Mouse (Mus musculus): ENCODE results near the gene Ift52. TPM values are rescaled to one million over a fixed set of nuclear protein-coding genes. Genes with fewer than 3 reads are reported as not detected.

The Ift52 gene
- polyA plus RNA-seq, 1 experiment from 2014 or later = 38.4 TPM

DNA sequence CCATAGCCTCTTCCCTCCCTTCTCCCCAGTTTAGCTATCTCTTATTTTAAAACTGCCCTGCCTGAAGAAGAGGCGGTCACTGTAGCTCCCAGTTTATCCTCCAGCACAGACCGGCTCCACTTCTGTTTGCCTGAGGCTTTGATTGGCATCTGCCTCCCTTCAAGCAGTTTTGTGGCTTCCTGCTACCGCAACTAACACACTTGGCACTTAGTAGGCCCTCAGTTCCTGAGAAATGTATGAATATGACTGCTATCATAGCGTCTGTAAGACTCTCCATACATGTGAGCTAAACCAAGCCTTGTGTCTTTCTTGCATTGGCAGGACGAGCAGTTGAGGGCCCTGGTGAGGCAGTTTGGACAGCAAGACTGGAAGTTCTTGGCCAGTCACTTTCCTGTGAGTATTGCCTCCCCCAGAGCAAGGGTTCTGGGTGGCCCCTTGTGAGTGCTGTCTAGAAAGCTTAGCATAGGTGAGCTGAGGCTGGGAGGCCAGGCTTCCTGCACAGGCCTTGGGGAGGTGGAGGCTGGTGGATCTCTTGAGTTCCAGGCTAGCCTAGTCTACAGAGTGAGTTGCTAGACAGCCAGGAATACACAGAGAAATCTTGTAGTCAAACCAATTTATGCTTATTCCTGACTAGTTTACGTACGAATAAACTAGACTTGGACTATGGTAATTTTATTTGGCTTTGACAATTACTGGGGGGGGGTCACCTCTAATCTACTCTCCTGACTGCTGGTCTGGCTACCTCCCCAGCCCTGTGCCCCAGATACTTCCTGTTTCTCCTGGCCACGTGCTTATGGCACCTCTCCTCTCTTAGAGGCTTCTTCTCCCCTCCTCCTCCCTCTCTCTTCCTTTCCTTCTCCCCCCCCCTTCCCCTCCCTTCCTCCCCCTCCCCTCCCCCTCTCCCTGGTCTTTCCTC lies 44.3 kb downstream of the Ift52 start:
- H3K4me1 ChIP-seq = no peaks in the 10 kb centered on the region

DNA sequence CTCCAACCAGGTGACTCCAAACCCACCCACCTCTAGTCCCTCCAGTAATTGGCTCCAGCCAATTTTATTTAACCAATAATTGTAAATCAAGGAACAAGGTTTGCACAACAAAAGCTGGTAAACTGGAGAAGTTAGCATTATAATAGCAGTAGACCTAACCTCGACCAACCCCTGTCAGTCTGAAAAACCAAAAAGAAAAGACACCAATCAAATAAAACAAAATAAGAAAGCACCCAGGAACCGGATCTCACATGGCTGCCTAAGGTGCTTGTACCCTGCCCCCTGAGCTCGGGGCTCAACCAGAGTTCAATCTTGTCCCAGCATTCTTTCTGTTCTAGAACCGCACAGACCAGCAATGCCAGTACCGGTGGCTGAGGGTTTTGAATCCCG lies 45.0 kb downstream of the Ift52 start:
- H3K4me3 ChIP-seq = no peak overlapping the region
- 62% methylated on average over 6 of the region's 6 CpGs for WGBS
- no peak overlapping the region for H3K4me2 ChIP-seq (replicated peaks)
- H3K27me3 ChIP-seq = no peaks in the 10 kb centered on the region
- H3K27ac ChIP-seq (replicated peaks) = no peak overlapping the region
- H3K4me1 ChIP-seq = no peaks in the 10 kb centered on the region
- H3K9ac ChIP-seq (replicated peaks) = no peak overlapping the region
- ATAC-seq (replicated peaks) = no peak
- H3K9me3 ChIP-seq = no peaks in the 10 kb centered on the region
- no peaks in the 10 kb centered on the region for H3K36me3 ChIP-seq

More for the DNA sequence above, 44.3 kb downstream of the Ift52 start:
- no peak overlapping the region for H3K27ac ChIP-seq (replicated peaks)
- H3K4me3 ChIP-seq = no peak overlapping the region
- no peaks in the 10 kb centered on the region for H3K27me3 ChIP-seq
- 88% methylated on average over 8 of the region's 8 CpGs for WGBS
- H3K4me2 ChIP-seq (replicated peaks) = no peak overlapping the region
- H3K36me3 ChIP-seq = no peaks in the 10 kb centered on the region
- H3K9me3 ChIP-seq = no peaks in the 10 kb centered on the region
- no peak for ATAC-seq (replicated peaks)
- no peak overlapping the region for H3K9ac ChIP-seq (replicated peaks)

DNA sequence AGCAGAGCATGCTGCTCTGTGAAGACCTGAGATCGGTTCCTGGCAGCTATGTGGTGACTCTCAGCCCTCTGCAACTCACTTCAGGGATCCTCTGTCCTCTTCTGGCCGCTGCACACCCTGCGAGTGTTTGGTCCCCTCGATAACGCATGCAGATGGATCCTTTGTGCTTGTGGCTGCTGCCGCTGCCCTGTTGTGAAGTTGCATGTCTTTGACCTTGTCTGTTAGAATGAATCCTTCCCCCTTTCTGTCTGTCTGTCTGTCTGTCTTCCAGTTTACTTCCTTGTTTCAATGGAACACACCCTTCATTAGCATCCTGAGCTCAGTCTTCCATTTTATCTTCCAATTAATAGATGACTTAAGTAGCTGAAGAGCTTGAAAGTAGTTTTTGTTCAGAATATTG lies 49.2 kb downstream of the Ift52 start:
- Histone ChIP-seq H3K9me3 (no peaks in the 10 kb centered on the region), H3K36me3 (no peaks in the 10 kb centered on the region), H3K4me3 (no peak overlapping the region), H3K4me1 (no peaks in the 10 kb centered on the region), H3K27me3 (no peaks in the 10 kb centered on the region), H3K4me2 (replicated peaks) (no peak overlapping the region), H3K9ac (replicated peaks) (no peak overlapping the region), H3K27ac (replicated peaks) (no peak overlapping the region)
- no peak for ATAC-seq (replicated peaks)
- 91% methylated on average over 6 of the region's 6 CpGs for WGBS

DNA sequence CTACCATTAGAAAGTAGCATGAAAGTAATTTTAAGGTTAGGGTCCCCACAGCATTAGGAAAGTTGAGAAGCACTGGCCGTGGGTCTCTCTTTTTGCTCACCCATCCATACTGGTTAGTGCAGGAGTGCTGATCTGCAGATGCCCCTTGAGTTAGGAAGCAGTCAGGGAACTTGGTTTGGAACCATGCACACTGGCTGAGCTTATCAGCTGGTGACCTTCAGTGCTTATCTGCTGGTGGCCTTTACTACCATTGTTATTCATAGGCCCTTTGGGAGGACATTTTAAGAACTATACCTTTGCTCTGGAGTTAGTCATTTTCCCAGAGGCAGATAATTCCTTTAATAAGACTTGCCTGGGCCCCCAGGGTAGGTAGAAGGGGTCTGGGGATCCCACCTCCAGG lies 50.1 kb downstream of the Ift52 start:
- H3K4me2 ChIP-seq (replicated peaks) = no peak overlapping the region
- WGBS = 93% methylated on average over 1 of the region's 1 CpGs
- no peak overlapping the region for H3K9ac ChIP-seq (replicated peaks)
- no peaks in the 10 kb centered on the region for H3K4me1 ChIP-seq
- H3K9me3 ChIP-seq = no peaks in the 10 kb centered on the region
- no peak overlapping the region for H3K27ac ChIP-seq (replicated peaks)
- no peaks in the 10 kb centered on the region for H3K27me3 ChIP-seq
- no peaks in the 10 kb centered on the region for H3K36me3 ChIP-seq
- H3K4me3 ChIP-seq = no peak overlapping the region
- no peak for ATAC-seq (replicated peaks)

DNA sequence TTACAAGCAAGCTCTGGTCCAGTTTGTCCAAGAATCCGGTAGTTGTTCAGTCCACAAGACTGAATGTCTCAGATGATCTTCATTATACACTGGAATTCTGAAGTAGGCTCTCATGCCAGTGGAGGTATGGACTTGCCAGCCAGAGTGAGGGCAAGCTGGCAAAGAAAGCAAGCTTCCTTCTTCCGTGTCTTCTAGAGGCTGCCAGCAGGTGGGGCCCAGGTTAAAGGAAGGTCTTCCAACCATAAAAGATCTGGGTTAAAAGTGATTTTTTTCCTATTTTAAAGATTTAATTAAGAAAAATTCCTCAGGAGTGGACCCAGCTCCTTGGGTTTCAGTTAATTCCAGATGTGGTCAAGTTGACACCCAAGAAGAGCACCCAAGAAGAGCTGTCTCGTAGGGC lies 53.1 kb downstream of the Ift52 start:
- ATAC-seq (replicated peaks) = no peak
- no peaks in the 10 kb centered on the region for H3K4me1 ChIP-seq
- 79% methylated on average over 3 of the region's 3 CpGs for WGBS
- H3K27me3 ChIP-seq = no peaks in the 10 kb centered on the region
- no peak overlapping the region for H3K4me2 ChIP-seq (replicated peaks)
- H3K4me3 ChIP-seq = no peak overlapping the region
- H3K36me3 ChIP-seq = no peaks in the 10 kb centered on the region; the same call in 1 of the 2 replicates
- no peak overlapping the region for H3K27ac ChIP-seq (replicated peaks)
- H3K9ac ChIP-seq (replicated peaks) = no peak overlapping the region
- no peaks in the 10 kb centered on the region for H3K9me3 ChIP-seq

DNA sequence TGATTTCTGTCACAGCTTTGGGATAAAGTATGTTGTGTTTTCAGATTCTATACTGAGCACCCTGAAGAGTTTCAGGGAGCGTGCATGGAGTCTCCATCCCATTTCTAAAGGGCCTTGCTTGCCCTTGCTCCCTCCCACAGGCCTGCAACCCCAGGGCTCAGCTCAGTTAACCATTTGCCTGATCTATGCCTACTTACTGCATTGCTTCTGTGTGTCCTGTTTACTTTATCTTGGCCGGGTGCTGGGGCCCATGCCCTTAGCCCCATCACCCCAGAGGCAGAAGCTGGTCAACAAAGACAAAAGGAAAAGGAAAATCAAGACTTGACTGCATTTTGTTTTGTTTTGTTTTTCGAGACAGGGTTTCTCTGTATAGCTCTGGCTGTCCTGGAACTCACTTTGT lies 54.4 kb downstream of the Ift52 start:
- Histone ChIP-seq H3K27ac (replicated peaks) (no peak overlapping the region), H3K4me1 (no peaks in the 10 kb centered on the region), H3K27me3 (no peaks in the 10 kb centered on the region), H3K9me3 (no peaks in the 10 kb centered on the region), H3K4me2 (replicated peaks) (no peak overlapping the region), H3K9ac (replicated peaks) (no peak overlapping the region), H3K4me3 (no peak overlapping the region), H3K36me3 (no peaks in the 10 kb centered on the region; the same call in 1 of the 2 replicates)
- ATAC-seq (replicated peaks) = no peak
- 90% methylated on average over 3 of the region's 3 CpGs for WGBS

DNA sequence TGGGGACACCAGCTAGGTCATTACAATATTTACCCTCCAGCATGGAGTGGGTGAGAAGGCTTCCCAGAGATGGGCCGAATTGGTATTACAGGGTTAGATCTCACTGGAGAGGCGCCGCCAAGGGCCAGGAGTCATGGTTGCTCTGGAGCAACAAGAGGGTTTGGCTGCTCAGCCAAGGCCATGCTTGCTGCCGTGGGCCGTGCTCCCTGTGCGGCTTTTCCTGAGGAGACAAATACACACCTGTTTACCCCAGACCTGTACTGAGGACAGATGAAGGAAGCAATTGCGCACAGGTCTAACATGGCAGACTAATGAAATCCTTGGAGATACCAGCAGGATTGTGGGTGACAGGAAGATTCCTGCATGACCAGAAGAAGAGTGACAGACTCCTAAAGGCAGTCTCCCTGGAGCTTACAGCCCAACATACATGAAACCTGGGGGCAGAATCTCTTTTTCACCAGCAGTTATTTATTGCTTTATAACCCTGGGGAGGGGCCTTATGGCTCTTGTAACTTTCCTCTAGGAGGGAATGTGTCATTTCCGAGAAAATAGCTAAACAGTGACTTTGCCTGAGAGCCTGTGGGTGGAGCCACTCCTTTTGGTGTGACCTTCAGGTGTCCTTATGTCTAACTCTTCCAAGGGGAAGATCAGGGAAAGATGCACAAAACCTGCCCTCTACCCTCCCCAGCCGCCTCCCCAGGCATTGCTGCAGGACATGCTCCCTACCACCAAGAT lies 56.0 kb downstream of the Ift52 start:
- H3K27me3 ChIP-seq = no peaks in the 10 kb centered on the region
- H3K9me3 ChIP-seq = no peaks in the 10 kb centered on the region
- no peak overlapping the region for H3K4me2 ChIP-seq (replicated peaks)
- H3K9ac ChIP-seq (replicated peaks) = no peak overlapping the region
- no peak for ATAC-seq (replicated peaks)
- no peaks in the 10 kb centered on the region; the same call in 1 of the 2 replicates for H3K36me3 ChIP-seq
- WGBS = 94% methylated on average over 9 of the region's 9 CpGs
- H3K27ac ChIP-seq (replicated peaks) = no peak overlapping the region
- H3K4me1 ChIP-seq = no peaks in the 10 kb centered on the region
- H3K4me3 ChIP-seq = no peak overlapping the region

DNA sequence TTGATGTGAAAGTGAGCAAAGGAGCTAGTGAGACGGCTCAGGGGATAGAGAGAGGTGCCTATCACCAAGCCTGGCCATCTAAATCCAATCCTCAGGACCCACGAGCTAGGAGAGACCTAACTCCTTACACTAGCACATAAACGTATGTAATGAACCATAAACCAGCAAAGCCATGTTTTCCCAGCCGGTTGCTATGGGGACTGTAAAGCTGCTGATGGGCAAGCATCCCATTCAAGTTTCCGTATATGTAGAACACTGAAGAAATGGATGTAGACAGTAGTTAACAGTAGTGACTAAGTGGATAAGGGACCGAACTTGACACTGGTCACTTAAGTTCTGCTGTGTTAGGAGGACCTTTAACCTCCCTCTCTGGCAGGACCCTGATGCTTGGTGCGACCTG lies 56.9 kb downstream of the Ift52 start:
- Histone ChIP-seq H3K9me3 (no peaks in the 10 kb centered on the region), H3K4me3 (no peak overlapping the region), H3K27me3 (no peaks in the 10 kb centered on the region), H3K27ac (replicated peaks) (no peak overlapping the region), H3K36me3 (no peaks in the 10 kb centered on the region; the same call in 1 of the 2 replicates), H3K9ac (replicated peaks) (no peak overlapping the region), H3K4me1 (no peaks in the 10 kb centered on the region), H3K4me2 (replicated peaks) (no peak overlapping the region)
- no peak for ATAC-seq (replicated peaks)
- WGBS = 79% methylated on average over 7 of the region's 7 CpGs

DNA sequence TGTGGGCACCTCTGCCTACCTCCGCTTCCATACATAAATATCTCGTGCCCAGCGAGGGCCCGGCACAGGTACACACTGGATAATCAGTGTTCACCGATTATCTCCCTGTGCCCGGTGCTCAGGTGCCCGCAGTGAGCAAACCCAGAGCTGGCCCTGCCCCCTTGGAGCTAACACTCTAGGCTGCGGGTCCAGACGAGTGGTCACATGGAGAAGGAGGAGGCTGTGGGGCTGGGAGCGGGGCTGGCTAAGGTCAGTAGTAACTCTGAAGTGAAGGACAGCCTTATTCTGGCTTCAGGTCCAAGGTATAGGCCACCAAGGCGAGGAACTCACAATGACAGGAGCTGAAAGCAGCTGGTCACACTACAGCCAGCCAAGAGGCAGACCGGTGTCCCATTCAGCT lies 57.7 kb downstream of the Ift52 start:
- Histone ChIP-seq H3K27me3 (no peaks in the 10 kb centered on the region), H3K4me1 (no peaks in the 10 kb centered on the region), H3K36me3 (no peaks in the 10 kb centered on the region; the same call in 1 of the 2 replicates), H3K4me2 (replicated peaks) (no peak overlapping the region), H3K4me3 (no peak overlapping the region), H3K9me3 (no peaks in the 10 kb centered on the region), H3K9ac (replicated peaks) (no peak overlapping the region), H3K27ac (replicated peaks) (no peak overlapping the region)
- WGBS = 91% methylated on average over 12 of the region's 12 CpGs
- ATAC-seq (replicated peaks) = no peak

DNA sequence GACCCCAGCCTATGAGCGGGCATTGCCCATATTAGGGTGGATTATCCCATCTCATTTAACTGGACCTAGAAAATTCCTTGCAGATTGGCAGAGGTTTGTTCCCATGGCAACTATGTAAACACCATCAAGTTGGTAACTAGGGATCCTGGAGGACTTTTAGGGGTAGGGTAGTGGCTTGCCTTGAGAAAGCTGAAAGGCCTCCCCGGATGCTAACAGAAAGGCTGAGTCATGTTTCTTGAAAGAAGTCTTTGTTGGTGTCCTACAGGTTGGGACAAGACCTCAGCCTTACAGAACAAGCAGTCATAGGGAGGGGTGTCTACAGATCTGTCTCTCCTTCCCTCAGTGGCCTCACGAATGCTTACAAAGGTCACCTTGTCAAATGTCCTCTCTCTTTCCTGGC lies 58.1 kb downstream of the Ift52 start:
- Histone ChIP-seq H3K9ac (replicated peaks) (no peak overlapping the region), H3K27ac (replicated peaks) (no peak overlapping the region), H3K27me3 (no peaks in the 10 kb centered on the region), H3K9me3 (no peaks in the 10 kb centered on the region), H3K4me3 (no peak overlapping the region), H3K36me3 (no peaks in the 10 kb centered on the region; the same call in 1 of the 2 replicates), H3K4me2 (replicated peaks) (no peak overlapping the region), H3K4me1 (no peaks in the 10 kb centered on the region)
- WGBS = 71% methylated on average over 3 of the region's 3 CpGs
- no peak for ATAC-seq (replicated peaks)

DNA sequence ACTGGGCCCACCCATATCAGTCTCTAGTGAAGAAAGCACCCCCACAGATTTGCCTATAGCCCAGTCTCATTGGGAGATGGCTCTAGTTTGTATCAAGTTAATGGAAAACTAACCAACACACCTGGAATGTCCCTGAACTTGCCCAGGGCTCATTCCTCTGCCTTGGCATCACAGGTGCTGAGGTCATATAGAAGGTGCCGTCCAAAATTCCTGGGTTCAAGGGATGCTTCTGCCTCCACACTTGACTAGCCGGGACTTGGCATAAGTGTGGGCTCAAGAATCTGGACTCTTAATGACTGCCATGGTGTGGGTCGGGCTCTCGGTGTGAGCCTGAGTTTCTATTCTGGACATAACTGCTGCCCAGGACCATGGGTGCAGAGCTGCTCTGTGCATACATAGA lies 61.9 kb downstream of the Ift52 start:
- WGBS = 93% methylated on average over 4 of the region's 4 CpGs
- no peak overlapping the region for H3K4me3 ChIP-seq
- H3K4me1 ChIP-seq = no peaks in the 10 kb centered on the region
- no peaks in the 10 kb centered on the region for H3K9me3 ChIP-seq
- no peak overlapping the region for H3K4me2 ChIP-seq (replicated peaks)
- no peaks in the 10 kb centered on the region for H3K36me3 ChIP-seq
- H3K27ac ChIP-seq (replicated peaks) = no peak overlapping the region
- no peak for ATAC-seq (replicated peaks)
- no peak overlapping the region for H3K9ac ChIP-seq (replicated peaks)
- no peaks in the 10 kb centered on the region for H3K27me3 ChIP-seq

DNA sequence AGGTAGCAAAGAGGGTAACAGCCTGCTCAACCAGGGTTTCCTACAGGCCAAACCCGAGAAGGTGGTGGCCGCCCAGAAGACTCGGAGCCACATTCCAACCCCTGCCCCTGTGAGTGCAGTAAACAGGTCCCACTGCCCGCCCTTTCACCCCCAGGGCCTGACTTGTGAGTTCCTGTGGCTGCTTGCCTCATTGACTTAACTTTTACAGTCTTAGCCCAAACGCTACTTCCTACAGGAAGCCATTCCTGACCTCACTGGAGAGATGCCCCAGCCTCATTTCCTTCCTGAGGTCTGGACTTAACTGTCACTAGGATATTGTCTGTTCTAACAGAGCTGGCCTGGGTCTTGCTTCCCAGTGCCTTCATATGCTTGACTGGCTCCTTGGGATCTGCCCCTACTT lies 65.4 kb downstream of the Ift52 start:
- Histone ChIP-seq H3K4me2 (replicated peaks) (no peak overlapping the region), H3K9ac (replicated peaks) (no peak overlapping the region), H3K27ac (replicated peaks) (no peak overlapping the region), H3K36me3 (no peaks in the 10 kb centered on the region), H3K9me3 (no peaks in the 10 kb centered on the region), H3K27me3 (no peaks in the 10 kb centered on the region), H3K4me1 (no peaks in the 10 kb centered on the region), H3K4me3 (no peak overlapping the region)
- WGBS = 88% methylated on average over 5 of the region's 5 CpGs
- no peak for ATAC-seq (replicated peaks)

Measured in forebrain, embryonic 15.5 days (tissue).